Mouse (Mus musculus) gastrocnemius, adult 2 months (tissue): ENCODE measurements around the gene Gm21698. TPM values are rescaled to one million over a fixed set of nuclear protein-coding genes. Genes with fewer than 3 reads are reported as not detected.
"Not testable (repeated sequence)": the region's sequence is repeated elsewhere in the genome, so short reads cannot be mapped to it uniquely, and the experiment has no call there.

Source experiments
- DNase-seq: peaks from one replicate; pipeline ENCODE4 v3.0.0; 2022
- H3K27ac ChIP-seq: fragments of 200-600 bp; 2 replicates; pipeline ENCODE4 v1.8.1; 2022; ENCODE audit warnings: mild to moderate bottlenecking
- H3K4me3 ChIP-seq: fragments of 200-600 bp; 2 replicates; pipeline ENCODE4 v1.8.1; 2022; ENCODE audit warnings: mild to moderate bottlenecking, moderate library complexity
- intact Hi-C: fragments of 180-260 bp; cut with DNase I; formaldehyde crosslinking; loops from one replicate; pipeline ENCODE4 v1.15.1; 2025
- long read RNA-seq, 2 experiments: library from polyadenylated mRNA; stranded (forward); transcript quantifications; one replicate each; pipeline ENCODE4 v2.0.0; 2021
- total RNA-seq, 2 experiments: library from RNA; stranded (reverse); gene quantifications; 2 replicates each; pipeline ENCODE4 v1.2.3; 2021

The Gm21698 gene
- total RNA-seq = not detected
- long read RNA-seq, experiment 1 = 0 reads
- long read RNA-seq, experiment 2 = 0 reads

DNA sequence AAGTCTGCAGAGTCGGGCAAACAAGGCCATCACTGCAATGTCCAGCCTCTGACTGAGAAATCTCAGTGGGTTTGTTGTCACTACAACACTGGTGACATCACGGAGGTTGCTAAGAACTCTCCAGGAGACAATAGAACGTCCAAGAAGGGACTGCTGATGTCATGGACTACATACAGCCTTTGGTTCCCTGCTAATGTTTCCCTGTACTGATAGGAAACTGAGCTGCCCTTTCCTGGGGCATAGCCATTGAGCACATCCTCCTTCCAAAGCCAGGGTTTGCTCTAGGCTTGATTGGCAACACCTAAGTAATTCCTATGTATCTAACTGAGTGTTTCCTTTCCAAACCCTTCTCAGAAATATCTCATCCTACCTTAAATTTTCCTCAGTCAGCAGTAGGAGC, at the start of gene Gm21698:
TSS of gene Gm21698 (minus strand) at position 101 of the 400 bp plus-strand sequence.
- intact Hi-C loops, DNase-seq, H3K4me3 ChIP-seq, H3K27ac ChIP-seq: not testable (repeated sequence)

DNA sequence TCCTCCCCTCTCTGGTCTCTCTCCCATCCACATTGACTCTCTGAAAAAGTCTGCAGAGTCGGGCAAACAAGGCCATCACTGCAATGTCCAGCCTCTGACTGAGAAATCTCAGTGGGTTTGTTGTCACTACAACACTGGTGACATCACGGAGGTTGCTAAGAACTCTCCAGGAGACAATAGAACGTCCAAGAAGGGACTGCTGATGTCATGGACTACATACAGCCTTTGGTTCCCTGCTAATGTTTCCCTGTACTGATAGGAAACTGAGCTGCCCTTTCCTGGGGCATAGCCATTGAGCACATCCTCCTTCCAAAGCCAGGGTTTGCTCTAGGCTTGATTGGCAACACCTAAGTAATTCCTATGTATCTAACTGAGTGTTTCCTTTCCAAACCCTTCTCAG, 34.4 kb upstream of the Gm21698 start, which contains the start of gene Gm5862:
TSS of gene Gm5862 (minus strand) at position 101 of the 400 bp plus-strand sequence.
- intact Hi-C loops, DNase-seq, H3K27ac ChIP-seq, H3K4me3 ChIP-seq: not testable (repeated sequence)

DNA sequence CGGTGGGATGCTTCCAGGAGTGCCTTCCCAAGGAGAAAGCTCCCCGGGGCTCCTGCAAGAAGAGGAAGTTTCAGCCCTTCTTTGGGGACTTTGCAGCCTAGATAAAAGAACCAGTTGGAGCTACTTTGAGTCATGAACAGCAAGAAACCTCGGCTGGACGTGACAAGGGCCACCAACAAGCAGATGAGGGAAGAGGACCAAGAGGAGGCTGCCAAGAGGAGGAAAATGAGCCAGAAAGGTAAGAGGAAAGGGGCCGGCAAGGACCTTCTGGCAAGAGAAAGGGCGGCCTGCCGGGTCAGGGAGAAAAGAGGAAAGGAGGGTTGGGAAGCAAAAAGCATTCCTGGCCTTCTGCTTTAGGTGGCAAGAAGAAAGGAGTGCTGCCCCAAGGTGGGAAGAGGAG, 19.2 kb upstream of the Gm21698 start:
- H3K4me3 ChIP-seq, DNase-seq, H3K27ac ChIP-seq, intact Hi-C loops: not testable (repeated sequence)

DNA sequence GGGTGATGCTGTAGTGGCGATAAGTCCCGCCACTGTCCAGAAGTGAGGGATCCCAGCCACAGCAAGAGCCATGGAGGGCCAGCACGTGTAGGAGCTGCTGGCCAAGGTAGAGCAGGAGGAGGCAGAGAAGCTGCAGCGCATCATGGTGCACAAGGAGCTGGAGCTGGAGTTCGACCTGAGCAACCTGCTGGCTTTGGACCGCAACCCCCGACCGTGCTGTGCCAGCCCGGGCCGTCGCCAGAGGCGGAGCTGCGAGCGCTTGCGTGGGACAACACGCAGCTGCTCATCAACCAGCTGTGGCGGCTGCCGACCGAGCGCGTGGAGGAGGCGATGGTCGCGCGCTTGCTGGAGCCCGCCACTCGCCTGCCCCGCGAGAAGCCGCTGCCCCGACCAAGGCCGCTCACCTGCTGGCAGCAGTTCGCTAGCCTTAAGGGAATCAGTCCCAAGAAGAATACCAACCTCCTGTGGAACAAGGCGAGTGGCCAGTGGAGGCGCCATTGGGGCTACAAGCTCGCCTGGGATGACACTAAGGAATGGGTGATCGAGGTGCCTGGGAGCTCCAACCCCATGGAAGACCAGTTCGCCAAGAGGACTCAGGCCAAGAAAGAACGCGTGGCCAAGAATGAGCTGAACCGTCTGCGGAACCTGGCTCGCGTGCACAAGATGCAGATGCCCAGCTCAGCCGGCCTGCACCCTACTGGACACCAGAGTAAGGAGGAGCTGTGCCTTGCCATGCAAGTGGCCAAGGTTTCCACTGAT, 18.7 kb upstream of the Gm21698 start:
- peak; percentile 11 for DNase-seq
- H3K27ac ChIP-seq, intact Hi-C loops, H3K4me3 ChIP-seq: not testable (repeated sequence)

DNA sequence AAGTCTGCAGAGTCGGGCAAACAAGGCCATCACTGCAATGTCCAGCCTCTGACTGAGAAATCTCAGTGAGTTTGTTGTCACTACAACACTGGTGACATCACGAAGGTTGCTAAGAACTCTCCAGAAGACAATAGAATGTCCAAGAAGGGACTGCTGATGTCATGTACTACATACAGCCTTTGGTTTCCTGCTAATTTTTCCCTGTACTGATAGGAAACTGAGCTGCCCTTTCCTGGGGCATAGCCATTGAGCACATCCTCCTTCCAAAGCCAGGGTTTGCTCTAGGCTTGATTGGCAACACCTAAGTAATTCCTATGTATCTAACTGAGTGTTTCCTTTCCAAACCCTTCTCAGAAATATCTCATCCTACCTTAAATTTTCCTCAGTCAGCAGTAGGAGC, 16.2 kb upstream of the Gm21698 start, which contains the start of gene Gm1979:
TSS of gene Gm1979 (minus strand) at position 101 of the 400 bp plus-strand sequence.
- H3K27ac ChIP-seq, intact Hi-C loops, DNase-seq, H3K4me3 ChIP-seq: not testable (repeated sequence)

DNA sequence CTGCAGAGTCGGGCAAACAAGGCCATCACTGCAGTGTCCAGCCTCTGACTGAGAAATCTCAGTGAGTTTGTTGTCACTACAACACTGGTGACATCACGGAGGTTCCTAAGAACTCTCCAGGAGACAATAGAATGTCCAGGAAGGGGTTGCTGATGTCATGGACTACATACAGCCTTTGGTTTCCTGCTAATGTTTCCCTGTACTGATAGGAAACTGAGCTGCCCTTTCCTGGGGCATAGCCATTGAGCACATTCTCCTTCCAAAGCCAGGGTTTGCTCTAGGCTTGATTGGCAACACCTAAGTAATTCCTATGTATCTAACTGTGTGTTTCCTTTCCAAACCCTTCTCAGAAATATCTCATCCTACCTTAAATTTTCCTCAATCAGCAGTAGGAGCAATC, 15.9 kb downstream of the Gm21698 start, which contains the start of gene Gm21680:
TSS of gene Gm21680 (minus strand) at position 101 of the 400 bp plus-strand sequence.
- DNase-seq, H3K27ac ChIP-seq, H3K4me3 ChIP-seq, intact Hi-C loops: not testable (repeated sequence)

DNA sequence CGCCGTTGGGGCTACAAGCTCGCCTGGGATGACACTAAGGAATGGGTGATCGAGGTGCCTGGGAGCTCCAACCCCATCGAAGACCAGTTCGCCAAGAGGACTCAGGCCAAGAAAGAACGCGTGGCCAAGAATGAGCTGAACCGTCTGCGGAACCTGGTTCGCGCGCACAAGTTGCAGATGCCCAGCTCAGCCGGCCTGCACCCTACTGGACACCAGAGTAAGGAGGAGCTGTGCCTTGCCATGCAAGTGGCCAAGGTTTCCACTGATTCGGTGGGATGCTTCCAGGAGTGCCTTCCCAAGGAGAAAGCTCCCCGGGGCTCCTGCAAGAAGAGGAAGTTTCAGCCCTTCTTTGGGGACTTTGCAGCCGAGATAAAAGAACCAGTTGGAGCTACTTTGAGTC, 31.4 kb downstream of the Gm21698 start:
- intact Hi-C loops, H3K27ac ChIP-seq, H3K4me3 ChIP-seq, DNase-seq: not testable (repeated sequence)

DNA sequence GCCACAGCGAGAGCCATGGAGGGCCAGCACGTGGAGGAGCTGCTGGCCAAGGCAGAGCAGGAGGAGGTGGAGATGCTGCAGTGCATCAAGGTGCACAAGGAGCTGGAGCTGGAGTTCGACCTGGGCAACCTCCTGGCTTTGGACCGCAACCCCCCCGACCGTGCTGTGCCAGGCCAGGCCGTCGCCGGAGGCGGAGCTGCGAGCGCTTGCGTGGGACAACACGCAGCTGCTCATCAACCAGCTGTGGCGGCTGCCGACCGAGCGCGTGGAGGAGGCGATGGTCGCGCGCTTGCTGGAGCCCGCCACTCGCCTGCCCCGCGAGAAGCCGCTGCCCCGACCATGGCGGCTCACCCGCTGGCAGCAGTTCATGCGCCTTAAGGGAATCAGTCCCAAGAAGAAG, 31.8 kb downstream of the Gm21698 start:
- intact Hi-C loops, H3K4me3 ChIP-seq, DNase-seq, H3K27ac ChIP-seq: not testable (repeated sequence)

DNA sequence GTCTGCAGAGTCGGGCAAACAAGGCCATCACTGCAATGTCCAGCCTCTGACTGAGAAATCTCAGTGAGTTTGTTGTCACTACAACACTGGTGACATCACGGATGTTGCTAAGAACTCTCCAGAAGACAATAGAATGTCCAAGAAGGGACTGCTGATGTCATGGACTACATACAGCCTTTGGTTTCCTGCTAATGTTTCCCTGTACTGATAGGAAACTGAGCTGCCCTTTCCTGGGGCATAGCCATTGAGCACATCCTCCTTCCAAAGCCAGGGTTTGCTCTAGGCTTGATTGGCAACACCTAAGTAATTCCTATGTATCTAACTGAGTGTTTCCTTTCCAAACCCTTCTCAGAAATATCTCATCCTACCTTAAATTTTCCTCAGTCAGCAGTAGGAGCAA, 34.1 kb downstream of the Gm21698 start, which contains the start of gene Gm21671:
TSS of gene Gm21671 (minus strand) at position 101 of the 400 bp plus-strand sequence.
- DNase-seq, intact Hi-C loops, H3K27ac ChIP-seq, H3K4me3 ChIP-seq: not testable (repeated sequence)

DNA sequence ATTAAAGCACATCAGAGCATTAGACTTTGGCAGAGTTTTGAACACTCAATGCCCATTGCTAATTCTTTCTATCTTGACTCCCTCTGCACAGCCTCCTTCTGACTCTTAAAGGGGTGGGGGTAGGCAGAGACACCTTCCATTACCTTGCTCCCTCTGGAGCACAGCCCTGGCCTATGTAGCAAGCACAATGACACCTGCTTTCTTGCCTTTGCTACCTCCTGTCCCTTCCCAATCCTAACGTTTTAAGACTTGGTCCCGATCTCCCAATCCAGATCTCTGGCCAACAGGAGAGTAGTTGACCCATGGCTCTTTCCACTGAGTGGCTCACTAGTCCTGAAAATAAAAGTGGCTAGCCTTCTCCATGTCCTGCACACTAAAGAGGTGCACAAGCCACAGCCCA, 43.1 kb downstream of the Gm21698 start:
- H3K27ac ChIP-seq, H3K4me3 ChIP-seq, DNase-seq, intact Hi-C loops: not testable (repeated sequence)

DNA sequence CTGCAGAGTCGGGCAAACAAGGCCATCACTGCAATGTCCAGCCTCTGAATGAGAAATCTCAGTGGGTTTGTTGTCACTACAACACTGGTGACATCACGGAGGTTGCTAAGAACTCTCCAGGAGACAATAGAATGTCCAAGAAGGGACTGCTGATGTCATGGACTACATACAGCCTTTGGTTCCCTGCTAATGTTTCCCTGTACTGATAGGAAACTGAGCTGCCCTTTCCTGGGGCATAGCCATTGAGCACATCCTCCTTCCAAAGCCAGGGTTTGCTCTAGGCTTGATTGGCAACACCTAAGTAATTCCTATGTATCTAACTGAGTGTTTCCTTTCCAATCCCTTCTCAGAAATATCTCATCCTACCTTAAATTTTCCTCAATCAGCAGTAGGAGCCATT, 46.2 kb downstream of the Gm21698 start, which contains the start of gene Gm21663:
TSS of gene Gm21663 (minus strand) at position 101 of the 400 bp plus-strand sequence.
- intact Hi-C loops, DNase-seq, H3K4me3 ChIP-seq, H3K27ac ChIP-seq: not testable (repeated sequence)

Other genes starting within 250 kb of the Gm21698 start
- 10 to 100 TPM in 1 of 2 experiments, 1 to 10 TPM in 1; 5.1 to 21.3 TPM for gene Actr3b, start 228.7 kb downstream of the Gm21698 start, total RNA-seq
- gene Gm21663, start 46.3 kb downstream of the Gm21698 start, total RNA-seq = not detected
- not detected for gene Gm21671, start 34.2 kb downstream of the Gm21698 start, total RNA-seq
- gene Gm21680, start 16.0 kb downstream of the Gm21698 start, total RNA-seq = not detected
- gene Gm1979, start 16.1 kb upstream of the Gm21698 start, total RNA-seq = not detected
- not detected for gene Gm5862, start 34.3 kb upstream of the Gm21698 start, total RNA-seq
- gene Speer4a, start 50.9 kb upstream of the Gm21698 start, total RNA-seq = not detected
- gene Gm7347, start 69.9 kb upstream of the Gm21698 start, total RNA-seq = not detected
- not detected for gene Gm10471, start 100.6 kb upstream of the Gm21698 start, total RNA-seq
- not detected for gene 5031410I06Rik, start 116.7 kb upstream of the Gm21698 start, total RNA-seq
- gene Gm10220, start 132.8 kb upstream of the Gm21698 start, total RNA-seq = not detected